Mouse (Mus musculus) ES-E14 (cell line): ENCODE data around the gene Arfgap2. TPM values are rescaled to one million over a fixed set of nuclear protein-coding genes. Genes with fewer than 3 reads are reported as not detected.
A peak's percentile ranks its signal among the peaks of the same experiment; 100 is the strongest.
"Not testable (repeated sequence)": the region's sequence is repeated elsewhere in the genome, so short reads cannot be mapped to it uniquely, and the experiment has no call there.

Source experiments
- DNase-seq: peaks from one replicate; pipeline ENCODE4 v3.0.0-alpha.2; 2013; ENCODE audit warnings: low read depth, low spot score
- H3K27ac ChIP-seq: 2 replicates; pipeline ENCODE4 v1.5.1; 2012; ENCODE audit warnings: low read depth, mild to moderate bottlenecking, low read length, moderate library complexity, mixed read lengths; ENCODE audit not compliant: poor library complexity, insufficient read depth, severe bottlenecking
- H3K36me3 ChIP-seq: 2 replicates; pipeline ENCODE4 v1.6.1; 2012; ENCODE audit warnings: mild to moderate bottlenecking, low read length, moderate library complexity, mixed read lengths; ENCODE audit not compliant: control insufficient read depth, poor library complexity, insufficient read depth, severe bottlenecking
- H3K4me1 ChIP-seq, 2 experiments: fragments of 150-350 bp in 1 of 2; sonication (generic) in 1 of 2; 2 replicates each; pipeline ENCODE4 v1.6.1; 2012; ENCODE audit warnings: low read length in 2 of 2, mild to moderate bottlenecking in 1 of 2, mixed read lengths in 1 of 2; ENCODE audit not compliant: control insufficient read depth in 2 of 2, insufficient read depth in 2 of 2, poor library complexity in 1 of 2
- H3K4me3 ChIP-seq, 2 experiments: fragments of 150-350 bp in 1 of 2; sonication (generic) in 1 of 2; 2 replicates each; pipeline ENCODE4 v1.5.1; 2012; ENCODE audit warnings: low read length in 2 of 2, low read depth in 1 of 2, mild to moderate bottlenecking in 1 of 2, mixed read lengths in 1 of 2; ENCODE audit not compliant: insufficient read depth in 1 of 2, poor library complexity in 1 of 2, severe bottlenecking in 1 of 2
- H3K9ac ChIP-seq: 2 replicates; pipeline ENCODE4 v1.6.1; 2012; ENCODE audit warnings: low read depth, mild to moderate bottlenecking, low read length, mixed read lengths; ENCODE audit not compliant: poor library complexity, insufficient read depth, severe bottlenecking
- H3K9me3 ChIP-seq: fragments of 150-350 bp; sonication (generic); 2 replicates; pipeline ENCODE4 v1.6.1; 2012; ENCODE audit warnings: low read depth, mild to moderate bottlenecking, low read length; ENCODE audit not compliant: control insufficient read depth, insufficient read depth
- CHD2 ChIP-seq: IDR thresholded peaks from 2 replicates; pipeline ENCODE4 v1.6.1; 2014; ENCODE audit warnings: mild to moderate bottlenecking, low read depth, low read length, inconsistent platforms
- HCFC1 ChIP-seq: IDR thresholded peaks from 2 replicates; pipeline ENCODE4 v1.6.1; 2012; ENCODE audit warnings: low read length, inconsistent platforms, borderline replicate concordance; ENCODE audit not compliant: insufficient read depth
- MAFK ChIP-seq: IDR thresholded peaks from 2 replicates; pipeline ENCODE4 v1.6.1; 2014; ENCODE audit warnings: mild to moderate bottlenecking, low read depth, low read length, inconsistent platforms; ENCODE audit not compliant: insufficient read depth
- ZC3H11A ChIP-seq: IDR thresholded peaks from 2 replicates; pipeline ENCODE4 v1.6.1; 2012; ENCODE audit warnings: low read depth, mild to moderate bottlenecking, inconsistent platforms, low read length, borderline replicate concordance
- ZNF384 ChIP-seq: IDR thresholded peaks from 2 replicates; pipeline ENCODE4 v1.6.1; 2012; ENCODE audit warnings: low read depth, low read length, inconsistent platforms
- in situ Hi-C, 2 experiments: fragments of 600-800 bp; cut with MboI; formaldehyde crosslinking; loops; one replicate each; pipeline ENCODE4 v1.15.1; 2025; ENCODE audit warnings: low sequenced_read_pairs in 2 of 2, inconsistent platforms in 1 of 2; ENCODE audit not compliant: unreplicated experiment in 2 of 2
- total RNA-seq: library from RNA; depleted of rRNA; stranded (reverse); fragments of 300-350 nt; gene quantifications from 2 replicates; pipeline ENCODE4 v1.2.3, GENCODE M21; 2012

Gene Arfgap2
- total RNA-seq, 1 experiment: 40.7 TPM

DNA sequence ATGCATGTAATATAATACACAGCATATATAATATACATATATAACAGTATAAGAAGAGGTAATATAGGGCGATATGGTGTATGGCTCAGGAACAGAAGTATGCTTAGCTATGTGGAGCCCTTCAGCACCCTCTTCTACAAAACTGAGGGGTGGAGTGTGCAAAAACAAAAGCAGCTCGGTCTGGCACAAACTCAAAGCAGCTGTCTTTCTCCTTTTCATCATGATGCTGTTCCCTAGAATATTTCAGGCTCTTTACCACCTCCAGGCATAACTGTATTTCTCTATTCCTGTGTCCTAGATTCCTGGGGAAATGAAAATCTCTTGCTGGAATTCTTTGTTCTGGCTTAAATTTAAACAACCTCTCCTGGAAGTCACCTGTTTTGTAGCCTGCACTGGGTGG, 35.0 kb upstream of the Arfgap2 start:
- Histone ChIP-seq H3K27ac (no peak overlapping the region), H3K9me3 (no peaks in the 10 kb centered on the region), H3K4me1 (no peaks in the 10 kb centered on the region), H3K36me3 (peaks cover 2% of the 10 kb centered on the region; the same call in 1 of the 2 replicates), H3K9ac (no peak overlapping the region), H3K4me3 (no peak overlapping the region)
- in situ Hi-C loops: loop anchor here in 1 of 2 experiments (10.0 kb wide), 1 partner anchor 115 kb away; the partner anchor contains the start of gene Mybpc3
- TF ChIP-seq HCFC1 (no peak), CHD2 (no peak), ZNF384 (no peak), MAFK (no peak)
- DNase-seq: no peak

DNA sequence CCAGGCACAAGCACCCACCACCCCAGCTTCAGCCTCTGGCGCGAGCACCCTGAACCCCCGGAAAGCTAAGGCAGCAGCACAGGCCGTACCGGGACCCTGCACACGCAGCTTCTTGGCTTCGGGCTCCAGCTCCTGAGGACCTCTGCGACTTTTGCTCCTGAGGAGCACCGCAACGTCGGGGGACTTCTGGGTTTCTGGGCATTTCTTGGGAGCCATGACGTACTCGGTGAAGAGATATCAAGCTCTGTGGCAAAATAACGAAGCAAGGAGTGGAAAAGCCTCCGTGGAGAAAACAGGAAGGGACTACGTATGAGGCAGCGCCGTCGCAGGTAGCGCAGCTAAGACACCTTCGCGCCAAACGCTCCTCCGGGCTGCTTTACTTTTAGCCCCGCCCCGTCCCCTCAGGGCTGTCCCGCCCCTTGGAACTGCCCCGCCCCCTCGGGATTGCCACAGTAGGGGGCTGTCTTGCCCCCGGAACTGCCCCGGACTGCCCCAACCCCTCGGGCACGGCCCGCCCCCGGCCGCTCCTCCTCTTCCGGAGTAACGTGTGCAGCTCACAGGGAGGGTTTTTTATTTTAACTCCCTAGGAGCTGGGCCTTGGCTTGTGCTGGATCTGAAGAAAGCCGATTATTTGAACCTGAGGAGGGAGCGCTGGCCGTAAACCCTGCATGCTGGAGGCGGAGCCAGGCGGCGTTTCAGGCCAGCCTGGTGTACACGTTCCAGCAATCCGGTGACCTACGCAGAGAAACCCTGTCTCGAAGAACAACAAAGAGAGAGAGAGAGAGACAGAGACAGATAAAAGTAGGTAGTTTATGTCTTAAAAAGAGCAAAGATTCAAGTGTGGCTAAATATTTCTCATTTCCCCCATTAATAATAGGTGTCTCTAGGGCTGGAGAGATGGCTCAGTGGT, 27.9 kb upstream of the Arfgap2 start, which contains the start of gene Ddb2:
Gene Ddb2 (minus strand): TSS at position 382 of the 910 bp plus-strand sequence.
- no peak for TF ChIP-seq ZNF384
- no peak for TF ChIP-seq CHD2
- no peak for TF ChIP-seq ZC3H11A
- TF ChIP-seq HCFC1: no peak; the same call in 1 of the 2 replicates
- no peak for TF ChIP-seq MAFK
- Histone ChIP-seq H3K9ac (peak within 1 kb of the TSS; percentile 72), H3K4me1 (no peaks in the 10 kb centered on the region), H3K27ac (peak within 1 kb of the TSS; percentile 91; the same call in 1 of the 2 replicates), H3K9me3 (no peaks in the 10 kb centered on the region), H3K4me3 (peak within 1 kb of the TSS; percentile 71 to 90), H3K36me3 (peaks cover 2% of the 10 kb centered on the region; the same call in 1 of the 2 replicates)
- in situ Hi-C loops: loop anchor here in 1 of 2 experiments (10.0 kb wide), 1 partner anchor 122 kb away; the partner anchor contains the start of gene Mybpc3
- peak; percentile 92 for DNase-seq

GRCm38 (mm10) chr2:91237511-91238080, 27.2 kb upstream of the Arfgap2 start:
- peak overlapping the region; percentile 71 to 81 for H3K4me3 ChIP-seq
- H3K4me1 ChIP-seq, H3K27ac ChIP-seq, H3K9me3 ChIP-seq, DNase-seq, H3K36me3 ChIP-seq: not testable (repeated sequence)
- in situ Hi-C loops: loop anchor here in 1 of 2 experiments (10.0 kb wide), 1 partner anchor 123 kb away; the partner anchor contains the start of gene Mybpc3
- peak; percentile 94 for TF ChIP-seq ZNF384
- peak overlapping the region; percentile 43; the same call in 1 of the 2 replicates for H3K9ac ChIP-seq

- Histone ChIP-seq H3K27ac (no peak overlapping the region), H3K9me3 (no peaks in the 10 kb centered on the region), H3K9ac (no peak overlapping the region), H3K4me3 (no peak overlapping the region), H3K36me3 (no peaks in the 10 kb centered on the region), H3K4me1 (no peaks in the 10 kb centered on the region)
- in situ Hi-C loops: no loop called here
- TF ChIP-seq ZC3H11A: no peak
- no peak for TF ChIP-seq HCFC1
- TF ChIP-seq CHD2: no peak
- TF ChIP-seq ZNF384: no peak
- no peak for TF ChIP-seq MAFK
- no peak for DNase-seq
These were observed 22.2 kb upstream of the Arfgap2 start for GRCm38 (mm10) chr2:91242547-91242946.
